Mouse (Mus musculus) embryonic facial prominence, embryonic 11.5 days (tissue): ENCODE results near the gene Pogk. TPM values are rescaled to one million over a fixed set of nuclear protein-coding genes. Genes with fewer than 3 reads are reported as not detected.

Experiments used
- ATAC-seq: fragments of 200-750 bp; cut with Nextera tagmentation; replicated peaks from 2 replicates; pipeline ENCODE4 v1.8.0; 2017; ENCODE audit warnings: low read depth; ENCODE audit not compliant: insufficient number of reproducible peaks, low FRiP score, low TSS enrichment
- DNase-seq: peaks from one replicate; pipeline ENCODE4 v3.0.0-alpha.2; 2015; ENCODE audit warnings: low spot score
- H3K27ac ChIP-seq: fragments of 300-500 bp; sonication (generic); replicated peaks from 2 replicates; pipeline ENCODE4 v1.5.1; 2014; ENCODE audit warnings: mild to moderate bottlenecking, low read depth, low read length, control low read depth
- H3K27me3 ChIP-seq: fragments of 300-500 bp; sonication (generic); 2 replicates; pipeline ENCODE4 v1.6.1; 2014; ENCODE audit warnings: mild to moderate bottlenecking, low read length, moderate library complexity, mixed read lengths; ENCODE audit not compliant: control insufficient read depth, insufficient read depth
- H3K36me3 ChIP-seq: fragments of 300-500 bp; sonication (generic); replicated peaks from 2 replicates; pipeline ENCODE4 v1.6.1; 2014; ENCODE audit warnings: low read depth, mild to moderate bottlenecking, low read length, moderate library complexity, mixed read lengths; ENCODE audit not compliant: control insufficient read depth, insufficient read depth
- H3K4me1 ChIP-seq: fragments of 300-500 bp; sonication (generic); 2 replicates; pipeline ENCODE4 v1.6.1; 2014; ENCODE audit warnings: low read length, mixed read lengths; ENCODE audit not compliant: control insufficient read depth, insufficient read depth
- H3K4me2 ChIP-seq: fragments of 300-500 bp; sonication (generic); 2 replicates; pipeline ENCODE4 v1.6.1; 2014; ENCODE audit warnings: low read depth, mild to moderate bottlenecking, control low read depth, low read length, moderate library complexity
- H3K4me3 ChIP-seq: fragments of 300-500 bp; sonication (generic); 2 replicates; pipeline ENCODE4 v1.5.1; 2014; ENCODE audit warnings: low read depth, low read length, control low read depth
- H3K9ac ChIP-seq: fragments of 300-500 bp; sonication (generic); replicated peaks from 2 replicates; pipeline ENCODE4 v1.6.1; 2014; ENCODE audit warnings: mild to moderate bottlenecking, control low read depth, low read length
- H3K9me3 ChIP-seq: fragments of 300-500 bp; sonication (generic); replicated peaks from 2 replicates; pipeline ENCODE4 v1.6.1; 2016; ENCODE audit warnings: mild to moderate bottlenecking, low read length, inconsistent platforms, mixed read lengths; ENCODE audit not compliant: control insufficient read depth
- WGBS: fragments of 180-500 bp; shearing (Covaris S2); extraction: QIAGEN DNeasy Blood & Tissue Kit; methylation state at CpG from one replicate; pipeline ENCODE4 v1.1.7; 2014; 5-methylcytosine and 5-hydroxymethylcytosine counted together
- polyA plus RNA-seq: library from polyadenylated mRNA; unstranded; fragments of >200 nt; fragmentation: Nextera tagmentation; extraction: Ambion mirVana; gene quantifications from 2 replicates; pipeline ENCODE4 v1.2.1, GENCODE M21; 2014

Pogk gene
- polyA plus RNA-seq, 1 experiment from 2014 or later: 28.1 TPM

- Histone ChIP-seq H3K4me2 (no peak overlapping the region), H3K36me3 (peaks cover 20% of the 10 kb centered on the region), H3K9me3 (no peaks in the 10 kb centered on the region), H3K27me3 (no peaks in the 10 kb centered on the region), H3K9ac (no peak overlapping the region), H3K27ac (no peak overlapping the region), H3K4me1 (no peaks in the 10 kb centered on the region), H3K4me3 (no peak overlapping the region)
- WGBS: 93% methylated on average over 11 of the region's 11 CpGs
- DNase-seq (no peak), ATAC-seq (no peak)
These were observed 21.2 kb downstream of the Pogk start for GRCm38 (mm10) chr1:166388511-166388910.

- no peak overlapping the region for H3K27ac ChIP-seq
- no peak overlapping the region for H3K4me2 ChIP-seq
- no peak overlapping the region for H3K4me3 ChIP-seq
- ATAC-seq (no peak), DNase-seq (no peak)
- 88% methylated on average over 5 of the region's 5 CpGs for WGBS
- no peak overlapping the region for H3K9ac ChIP-seq
- H3K27me3 ChIP-seq: no peaks in the 10 kb centered on the region
- no peaks in the 10 kb centered on the region for H3K4me1 ChIP-seq
- H3K9me3 ChIP-seq: no peaks in the 10 kb centered on the region
- H3K36me3 ChIP-seq: peaks cover 8% of the 10 kb centered on the region
These were observed 24.2 kb downstream of the Pogk start for GRCm38 (mm10) chr1:166385431-166385830.

DNA sequence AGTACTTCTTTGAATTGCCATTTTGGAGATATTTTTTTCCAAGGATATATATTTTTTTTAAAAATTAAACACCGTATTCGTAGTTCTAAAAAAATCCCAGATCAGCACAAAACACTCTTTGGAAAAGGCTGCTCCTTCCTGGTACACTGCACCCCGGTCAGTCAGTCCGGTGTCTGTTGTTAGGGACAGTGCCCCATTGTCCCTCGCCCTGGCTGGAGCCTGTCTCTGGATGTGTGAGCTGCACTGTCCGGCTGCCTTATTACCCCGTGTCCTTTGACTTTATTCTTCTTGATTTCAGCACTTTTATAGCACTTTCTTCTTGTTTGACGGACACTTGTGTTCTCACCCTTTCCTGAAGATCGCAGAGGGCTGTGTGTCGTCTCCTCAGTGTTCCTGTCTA, 25.0 kb downstream of the Pogk start:
- Histone ChIP-seq H3K9ac (no peak overlapping the region), H3K4me3 (no peak overlapping the region), H3K4me1 (no peaks in the 10 kb centered on the region), H3K4me2 (no peak overlapping the region), H3K27ac (no peak overlapping the region), H3K9me3 (no peaks in the 10 kb centered on the region), H3K27me3 (no peaks in the 10 kb centered on the region), H3K36me3 (peaks cover 3% of the 10 kb centered on the region; the same call in 1 of the 2 replicates)
- ATAC-seq (no peak), DNase-seq (no peak)
- WGBS: 89% methylated on average over 10 of the region's 10 CpGs

- no peak overlapping the region for H3K9ac ChIP-seq
- no peak overlapping the region for H3K4me2 ChIP-seq
- peaks cover 3% of the 10 kb centered on the region; the same call in 1 of the 2 replicates for H3K36me3 ChIP-seq
- WGBS: 92% methylated on average over 4 of the region's 4 CpGs
- H3K27me3 ChIP-seq: no peaks in the 10 kb centered on the region
- no peaks in the 10 kb centered on the region for H3K4me1 ChIP-seq
- no peaks in the 10 kb centered on the region for H3K9me3 ChIP-seq
- no peak overlapping the region for H3K27ac ChIP-seq
- no peak overlapping the region for H3K4me3 ChIP-seq
- DNase-seq (no peak), ATAC-seq (no peak)
These were observed 27.0 kb downstream of the Pogk start for GRCm38 (mm10) chr1:166382626-166383025.

DNA sequence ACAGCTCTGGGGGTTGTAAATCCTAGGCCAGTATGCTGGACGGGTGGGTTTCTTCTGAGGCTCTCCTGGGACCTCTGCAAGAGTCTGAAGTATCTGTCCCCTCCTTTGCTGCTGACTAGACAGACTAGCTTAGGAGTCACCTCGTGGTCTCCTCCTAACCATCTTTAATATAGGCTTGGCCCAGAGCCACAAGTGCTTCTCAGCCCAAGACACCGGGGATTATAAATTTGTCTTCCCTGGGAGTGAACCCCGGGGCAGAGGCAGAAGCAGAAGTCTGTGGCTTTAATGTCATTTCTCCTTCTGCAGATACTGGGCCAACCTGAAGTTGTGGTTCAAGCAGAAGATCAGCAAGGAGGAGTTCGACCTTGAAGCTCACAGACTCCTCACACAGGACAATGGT, 27.8 kb downstream of the Pogk start:
- ATAC-seq (no peak), DNase-seq (no peak)
- H3K9ac ChIP-seq: no peak overlapping the region
- H3K36me3 ChIP-seq: peaks cover 3% of the 10 kb centered on the region; the same call in 1 of the 2 replicates
- no peaks in the 10 kb centered on the region for H3K4me1 ChIP-seq
- no peak overlapping the region for H3K27ac ChIP-seq
- no peak overlapping the region for H3K4me2 ChIP-seq
- 88% methylated on average over 5 of the region's 5 CpGs for WGBS
- no peaks in the 10 kb centered on the region for H3K9me3 ChIP-seq
- no peaks in the 10 kb centered on the region for H3K27me3 ChIP-seq
- H3K4me3 ChIP-seq: no peak overlapping the region

GRCm38 (mm10) chr1:166381336-166381735, 28.3 kb downstream of the Pogk start:
- Histone ChIP-seq H3K4me1 (no peaks in the 10 kb centered on the region), H3K4me2 (no peak overlapping the region), H3K27me3 (no peaks in the 10 kb centered on the region), H3K4me3 (no peak overlapping the region), H3K9me3 (no peaks in the 10 kb centered on the region), H3K27ac (no peak overlapping the region), H3K9ac (no peak overlapping the region), H3K36me3 (peaks cover 3% of the 10 kb centered on the region; the same call in 1 of the 2 replicates)
- ATAC-seq (no peak), DNase-seq (no peak)
- WGBS: 91% methylated on average over 10 of the region's 10 CpGs

- ATAC-seq: peak; percentile 58
- 0% methylated on average over 40 of the region's 41 CpGs for WGBS
- peak; percentile 73 for DNase-seq
- Histone ChIP-seq H3K4me3 (peak overlapping the region; percentile 99), H3K4me1 (no peaks in the 10 kb centered on the region), H3K4me2 (peak overlapping the region; percentile 73), H3K27me3 (no peaks in the 10 kb centered on the region), H3K36me3 (peaks cover 2% of the 10 kb centered on the region; the same call in 1 of the 2 replicates), H3K9me3 (no peaks in the 10 kb centered on the region), H3K27ac (peak overlapping the region; percentile 78), H3K9ac (peak overlapping the region; percentile 98)
These were observed 29.9 kb downstream of the Pogk start for GRCm38 (mm10) chr1:166379630-166380231.

GRCm38 (mm10) chr1:166379013-166379629, 30.5 kb downstream of the Pogk start, which contains the start of gene Tada1:
TSS of gene Tada1 (plus strand) at chr1:166379097.
- ATAC-seq: peak; percentile 95
- Histone ChIP-seq H3K4me3 (peak within 1 kb of the TSS; percentile 99), H3K9ac (peak within 1 kb of the TSS; percentile 98), H3K9me3 (no peaks in the 10 kb centered on the region), H3K27ac (peak within 1 kb of the TSS; percentile 78), H3K36me3 (no peaks in the 10 kb centered on the region; the same call in 1 of the 2 replicates), H3K27me3 (no peaks in the 10 kb centered on the region), H3K4me1 (no peaks in the 10 kb centered on the region), H3K4me2 (peak within 1 kb of the TSS; percentile 74)
- DNase-seq: peak; percentile 92
- under 1% methylated on average over 70 of the region's 81 CpGs for WGBS
